Mouse (Mus musculus) midbrain, embryonic 14.5 days (tissue): ENCODE data around the gene Lysmd4. TPM values are rescaled to one million over a fixed set of nuclear protein-coding genes. Genes with fewer than 3 reads are reported as not detected.

Source experiments
- ATAC-seq: fragments of 200-750 bp; cut with Nextera tagmentation; 2 replicates; pipeline ENCODE4 v1.8.0; 2017; ENCODE audit warnings: moderate number of reproducible peaks, moderate library complexity; ENCODE audit not compliant: low FRiP score, low TSS enrichment
- DNase-seq: peaks from one replicate; pipeline ENCODE4 v3.0.0-alpha.2; 2015
- H3K27ac ChIP-seq: fragments of 300-500 bp; sonication (generic); replicated peaks from 2 replicates; pipeline ENCODE4 v1.5.1; 2014; ENCODE audit warnings: mild to moderate bottlenecking, low read depth, low read length, moderate library complexity
- H3K27me3 ChIP-seq: fragments of 300-500 bp; sonication (generic); 2 replicates; pipeline ENCODE4 v1.6.1; 2014; ENCODE audit warnings: low read length, control low read depth, mixed read lengths; ENCODE audit not compliant: control insufficient read depth, insufficient read depth
- H3K36me3 ChIP-seq: fragments of 300-500 bp; sonication (generic); 2 replicates; pipeline ENCODE4 v1.6.1; 2014; ENCODE audit warnings: low read length, control low read depth; ENCODE audit not compliant: control insufficient read depth, insufficient read depth
- H3K4me1 ChIP-seq: fragments of 300-500 bp; sonication (generic); 2 replicates; pipeline ENCODE4 v1.6.1; 2014; ENCODE audit warnings: mild to moderate bottlenecking, antibody characterized with exemption, low read length, control low read depth; ENCODE audit not compliant: control insufficient read depth, insufficient read depth
- H3K4me2 ChIP-seq: fragments of 300-500 bp; sonication (generic); 2 replicates; pipeline ENCODE4 v1.6.1; 2014; ENCODE audit warnings: mild to moderate bottlenecking, low read length, moderate library complexity
- H3K4me3 ChIP-seq: fragments of 300-500 bp; sonication (generic); replicated peaks from 2 replicates; pipeline ENCODE4 v1.5.1; 2014; ENCODE audit warnings: low read depth, low read length
- H3K9ac ChIP-seq: fragments of 300-500 bp; sonication (generic); replicated peaks from 2 replicates; pipeline ENCODE4 v1.6.1; 2014; ENCODE audit warnings: mild to moderate bottlenecking, low read length, moderate library complexity
- H3K9me3 ChIP-seq: fragments of 300-500 bp; sonication (generic); 2 replicates; pipeline ENCODE4 v1.6.1; 2016; ENCODE audit warnings: low read length, control low read depth, mixed read lengths; ENCODE audit not compliant: control insufficient read depth
- WGBS: fragments of 180-500 bp; shearing (Covaris S2); extraction: QIAGEN DNeasy Blood & Tissue Kit; methylation state at CpG from one replicate; pipeline ENCODE4 v1.1.7; 2014; 5-methylcytosine and 5-hydroxymethylcytosine counted together
- polyA plus RNA-seq: library from polyadenylated mRNA; unstranded; fragments of >200 nt; fragmentation: Nextera tagmentation; extraction: Ambion mirVana; gene quantifications from 2 replicates; pipeline ENCODE4 v1.2.1, GENCODE M21; 2014

The Lysmd4 gene
- polyA plus RNA-seq, 1 experiment from 2014 or later = 30.0 TPM

GRCm38 (mm10) chr7:67287456-67287855 lies 65.1 kb downstream of the Lysmd4 start:
- ATAC-seq (no peak), DNase-seq (no peak)
- Histone ChIP-seq H3K27ac (no peak overlapping the region), H3K9me3 (no peaks in the 10 kb centered on the region), H3K27me3 (no peaks in the 10 kb centered on the region), H3K36me3 (no peaks in the 10 kb centered on the region), H3K4me3 (no peak overlapping the region), H3K4me2 (no peak overlapping the region), H3K4me1 (no peaks in the 10 kb centered on the region), H3K9ac (no peak overlapping the region)
- 85% methylated on average over 4 of the region's 4 CpGs for WGBS

DNA sequence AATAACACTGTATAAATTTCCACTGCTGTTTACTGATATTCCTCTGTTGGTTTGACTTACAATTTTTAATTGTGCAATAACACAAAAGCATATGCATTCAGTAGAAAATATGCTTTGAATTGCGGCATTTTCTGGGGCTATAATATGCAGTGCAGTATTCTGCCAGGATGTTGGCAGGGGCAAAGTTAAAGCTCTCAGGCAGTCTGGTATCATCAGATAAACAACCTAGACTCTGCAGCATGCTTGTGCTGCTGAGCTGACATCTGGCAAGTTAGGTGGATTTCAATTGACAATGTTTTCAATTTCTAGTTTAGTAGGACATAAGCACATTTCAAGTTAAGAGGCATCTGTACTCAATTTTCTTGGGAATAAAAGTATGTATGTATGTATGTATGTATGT lies 69.0 kb downstream of the Lysmd4 start:
- ATAC-seq (no peak), DNase-seq (no peak)
- Histone ChIP-seq H3K4me3 (no peak overlapping the region), H3K27ac (no peak overlapping the region), H3K4me1 (no peaks in the 10 kb centered on the region), H3K9ac (no peak overlapping the region), H3K36me3 (no peaks in the 10 kb centered on the region), H3K27me3 (no peaks in the 10 kb centered on the region), H3K4me2 (no peak overlapping the region), H3K9me3 (no peaks in the 10 kb centered on the region)
- 92% methylated on average over 1 of the region's 1 CpGs for WGBS

- Histone ChIP-seq H3K27me3 (no peaks in the 10 kb centered on the region), H3K4me1 (no peaks in the 10 kb centered on the region), H3K4me2 (no peak overlapping the region), H3K9ac (no peak overlapping the region), H3K27ac (no peak overlapping the region), H3K4me3 (no peak overlapping the region), H3K9me3 (no peaks in the 10 kb centered on the region), H3K36me3 (no peaks in the 10 kb centered on the region)
- no peak for ATAC-seq
- no peak for DNase-seq
- WGBS = 96% methylated on average over 1 of the region's 1 CpGs
These were observed 74.1 kb downstream of the Lysmd4 start for GRCm38 (mm10) chr7:67296419-67296818.

DNA sequence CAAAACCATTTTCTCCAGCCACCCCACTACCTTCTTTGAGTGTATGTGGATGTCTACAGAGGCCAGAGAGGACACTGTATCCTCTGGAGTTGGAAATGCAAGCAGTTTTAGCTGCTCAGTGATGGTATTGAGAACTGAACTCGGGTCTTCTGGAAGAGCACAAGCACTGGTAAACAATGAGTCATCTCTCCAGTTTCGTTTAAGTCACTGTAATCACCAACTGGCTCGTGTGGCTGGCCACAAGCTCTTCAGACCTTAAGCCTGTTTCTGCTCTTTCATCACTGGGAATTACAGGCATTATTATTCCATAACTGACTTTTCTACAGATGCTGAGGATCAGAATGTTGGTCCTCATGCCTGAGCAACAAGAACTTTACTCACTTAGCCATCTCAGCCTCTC lies 82.6 kb downstream of the Lysmd4 start:
- H3K4me2 ChIP-seq = no peak overlapping the region
- WGBS = 94% methylated on average over 3 of the region's 3 CpGs
- H3K9ac ChIP-seq = no peak overlapping the region
- H3K27ac ChIP-seq = no peak overlapping the region
- no peaks in the 10 kb centered on the region for H3K27me3 ChIP-seq
- H3K36me3 ChIP-seq = no peaks in the 10 kb centered on the region
- H3K4me1 ChIP-seq = no peaks in the 10 kb centered on the region
- DNase-seq (no peak), ATAC-seq (no peak)
- H3K4me3 ChIP-seq = no peak overlapping the region
- H3K9me3 ChIP-seq = no peaks in the 10 kb centered on the region

GRCm38 (mm10) chr7:67307078-67307477 lies 84.7 kb downstream of the Lysmd4 start:
- Histone ChIP-seq H3K4me1 (no peaks in the 10 kb centered on the region), H3K4me2 (no peak overlapping the region), H3K27ac (no peak overlapping the region), H3K27me3 (no peaks in the 10 kb centered on the region), H3K9me3 (no peaks in the 10 kb centered on the region), H3K4me3 (no peak overlapping the region), H3K9ac (no peak overlapping the region), H3K36me3 (no peaks in the 10 kb centered on the region)
- WGBS = 92% methylated on average over 3 of the region's 3 CpGs
- DNase-seq (no peak), ATAC-seq (no peak)

- WGBS = 92% methylated on average over 2 of the region's 2 CpGs
- H3K4me3 ChIP-seq = no peak overlapping the region
- ATAC-seq (no peak), DNase-seq (no peak)
- H3K9me3 ChIP-seq = no peaks in the 10 kb centered on the region
- no peaks in the 10 kb centered on the region for H3K4me1 ChIP-seq
- H3K36me3 ChIP-seq = no peaks in the 10 kb centered on the region
- H3K4me2 ChIP-seq = no peak overlapping the region
- no peak overlapping the region for H3K27ac ChIP-seq
- H3K27me3 ChIP-seq = no peaks in the 10 kb centered on the region
- no peak overlapping the region for H3K9ac ChIP-seq
These were observed 85.8 kb downstream of the Lysmd4 start for GRCm38 (mm10) chr7:67308102-67308501.

DNA sequence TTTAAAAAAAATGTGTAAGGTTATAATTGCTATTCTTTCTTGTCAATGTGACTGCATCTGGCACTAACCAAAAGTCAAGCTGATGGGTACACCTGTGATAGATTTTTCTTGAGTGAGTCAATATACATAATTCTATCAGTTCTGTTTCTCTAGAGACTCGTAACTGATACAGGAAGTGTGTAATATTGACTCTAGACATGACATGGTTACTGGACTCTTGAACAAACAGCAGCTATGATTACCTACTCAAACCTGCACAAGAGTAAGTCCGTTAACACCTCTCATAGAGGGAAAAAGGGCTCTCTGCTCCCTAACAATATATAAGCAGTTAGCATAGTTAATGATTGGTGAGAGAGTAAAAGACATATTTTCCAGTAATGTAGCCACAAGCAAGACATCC lies 87.8 kb downstream of the Lysmd4 start:
- 97% methylated on average over 2 of the region's 2 CpGs for WGBS
- H3K36me3 ChIP-seq = no peaks in the 10 kb centered on the region
- ATAC-seq = no peak

DNA sequence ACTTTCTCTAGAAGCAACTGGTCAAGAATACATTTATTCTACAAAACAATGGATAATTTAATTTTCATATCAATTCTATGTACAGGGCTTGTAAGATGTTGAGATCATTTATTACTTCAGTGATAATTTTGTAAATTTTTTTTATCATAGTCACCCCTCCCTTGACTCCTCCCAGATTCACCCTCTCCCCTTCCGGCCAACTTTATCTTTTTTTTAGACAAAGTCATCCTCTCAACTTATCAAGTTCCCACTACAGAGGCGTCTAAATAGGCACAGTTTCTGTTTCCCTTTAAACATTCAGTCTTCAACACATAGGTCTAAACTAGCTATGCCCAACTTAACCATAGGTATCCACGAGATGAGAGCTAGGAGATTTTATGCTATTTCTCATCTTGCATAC lies 90.9 kb downstream of the Lysmd4 start:
- DNase-seq = no peak
- H3K36me3 ChIP-seq = no peaks in the 10 kb centered on the region
- H3K27me3 ChIP-seq = no peaks in the 10 kb centered on the region
- H3K27ac ChIP-seq = no peak overlapping the region
- ATAC-seq = no peak
- no peak overlapping the region for H3K9ac ChIP-seq
- no peaks in the 10 kb centered on the region for H3K4me1 ChIP-seq
- 97% methylated on average over 3 of the region's 3 CpGs for whole genome bisulfite sequencing
- no peak overlapping the region for H3K4me3 ChIP-seq
- H3K4me2 ChIP-seq = no peak overlapping the region
- H3K9me3 ChIP-seq = no peaks in the 10 kb centered on the region

More for the DNA sequence above, 87.8 kb downstream of the Lysmd4 start:
- Histone ChIP-seq H3K27ac (no peak overlapping the region), H3K4me2 (no peak overlapping the region), H3K27me3 (no peaks in the 10 kb centered on the region), H3K4me3 (no peak overlapping the region), H3K9me3 (no peaks in the 10 kb centered on the region), H3K9ac (no peak overlapping the region), H3K4me1 (no peaks in the 10 kb centered on the region)
- no peak for DNase-seq

DNA sequence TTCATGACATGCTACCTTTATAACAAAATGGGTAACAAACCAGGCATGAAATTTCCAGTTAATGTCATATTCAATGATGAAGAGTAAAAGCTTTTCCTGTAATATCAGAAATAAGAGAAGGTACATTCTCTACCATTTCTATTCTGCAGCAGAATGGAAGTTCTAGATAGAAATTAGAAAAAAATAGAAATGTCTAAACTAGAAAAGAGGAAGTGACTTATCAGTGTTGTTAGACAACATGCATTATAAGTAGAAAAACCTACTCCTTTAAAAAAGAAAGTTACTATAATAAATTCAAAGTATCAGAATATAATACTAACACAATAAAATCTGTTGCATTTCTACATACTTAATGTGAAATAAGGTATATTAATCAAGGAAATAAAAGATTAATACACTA lies 96.4 kb downstream of the Lysmd4 start:
- Histone ChIP-seq H3K36me3 (no peaks in the 10 kb centered on the region), H3K27me3 (no peaks in the 10 kb centered on the region), H3K4me1 (no peaks in the 10 kb centered on the region), H3K27ac (no peak overlapping the region), H3K4me2 (no peak overlapping the region), H3K9me3 (no peaks in the 10 kb centered on the region), H3K4me3 (no peak overlapping the region), H3K9ac (no peak overlapping the region)
- no peak for ATAC-seq
- no peak for DNase-seq
